Mouse (Mus musculus) left cerebral cortex, adult 6 months (tissue): ENCODE data around the gene Tfb2m. TPM values are rescaled to one million over a fixed set of nuclear protein-coding genes. Genes with fewer than 3 reads are reported as not detected.

Experiments used
- long read RNA-seq, 2 experiments: library from polyadenylated mRNA; unstranded; transcript quantifications; one replicate each; pipeline ENCODE4 v2.0.0; 2019 to 2020
- polyA plus RNA-seq: library from polyadenylated mRNA; unstranded; fragments of <200 nt; fragmentation: Nextera tagmentation; gene quantifications from 2 replicates; pipeline ENCODE4 v1.2.3, GENCODE M21; 2021

Gene Tfb2m
- 15.8 and 17.6 TPM in 2 replicates for polyA plus RNA-seq
- long read RNA-seq, experiment 1, transcript Tfb2m-201 (8 exons, 2,449 nt): major isoform, 71 of 110 reads
- long read RNA-seq, experiment 1, partial matches to known transcripts: 5 of 110 reads
- long read RNA-seq, experiment 1, other reads (novel, unspliced or antisense): 34 of 110 reads
- long read RNA-seq, experiment 2, transcript Tfb2m-201 (8 exons, 2,449 nt): major isoform, 13 of 29 reads
- long read RNA-seq, experiment 2, partial matches to known transcripts: 2 of 29 reads
- long read RNA-seq, experiment 2, other reads (novel, unspliced or antisense): 14 of 29 reads

GRCm38 (mm10) chr1:179545768-179546550 lies at the start of gene Tfb2m, which contains the start of gene Cnst:
Gene Tfb2m (minus strand): TSS chr1:179546267.
Gene Cnst (plus strand): TSS chr1:179546370.

GRCm38 (mm10) chr1:179517713-179518465 lies 28.2 kb downstream of the Tfb2m start, which contains the start of gene Smyd3:
Gene Smyd3 (minus strand): TSS chr1:179518041.

Other genes with a start within 250 kb of the Tfb2m start
- 18.5 and 20.0 TPM in 2 replicates for gene Smyd3, start 28.2 kb downstream of the Tfb2m start, polyA plus RNA-seq
- 7.3 and 9.5 TPM in 2 replicates for gene Cnst, start 103 bp upstream of the Tfb2m start, polyA plus RNA-seq
- 112 and 114 TPM in 2 replicates for gene Sccpdh, start 121.9 kb upstream of the Tfb2m start, polyA plus RNA-seq
- 0.06 and 0.09 TPM in 2 replicates for gene Kif28, start 199.0 kb upstream of the Tfb2m start, polyA plus RNA-seq